ENCODE assay signal across 11 mouse cellular contexts in genomic region chr10:91888537-91888936, GRCm38 (mm10).
A peak's percentile ranks its signal among the peaks of the same experiment; 100 is the strongest.
DNase-seq lines count a peak whose midpoint lies in the region; ATAC-seq lines count a peak whose summit lies in the region.
"Had no signal": no experiment of that assay in that cellular context is flagged by ENCODE, and none has a peak within 500 bp of the region (broad histone marks: within the 10 kb centered on the region; RNA-seq: fewer than 3 reads in every experiment).

No protein-coding gene starts in this region.

- no peaks in the 10 kb centered on the region for H3K9me3 ChIP-seq in hindbrain, embryonic 15.5 days
- H3K9me3 ChIP-seq in hindbrain, embryonic 10.5 days: no peaks in the 10 kb centered on the region
- H3K9me3 ChIP-seq: heart, embryonic 15.5 days; limb, embryonic 12.5 days; midbrain, embryonic 12.5 days had no signal

- no peak overlapping the region for H3K4me3 ChIP-seq in hindbrain, embryonic 15.5 days
- no peak overlapping the region for H3K4me3 ChIP-seq in hindbrain, embryonic 10.5 days
- H3K4me3 ChIP-seq: heart, embryonic 15.5 days; limb, embryonic 12.5 days; midbrain, embryonic 12.5 days had no signal

- no peaks in the 10 kb centered on the region for H3K36me3 ChIP-seq in hindbrain, embryonic 15.5 days
- no peaks in the 10 kb centered on the region for H3K36me3 ChIP-seq in hindbrain, embryonic 10.5 days
- H3K36me3 ChIP-seq: heart, embryonic 15.5 days; limb, embryonic 12.5 days; midbrain, embryonic 12.5 days had no signal

- no peak overlapping the region for H3K27ac ChIP-seq in hindbrain, embryonic 15.5 days (replicated peaks)
- no peak overlapping the region for H3K27ac ChIP-seq in hindbrain, embryonic 10.5 days
- H3K27ac ChIP-seq: heart, embryonic 15.5 days; limb, embryonic 12.5 days; midbrain, embryonic 12.5 days had no signal

- DNase-seq in hindbrain, embryonic 10.5 days (ENCODE audit: low spot score): no peak
- peak; percentile 57 to 62 for DNase-seq in layer of hippocampus, postnatal 10 days (ENCODE audit: low spot score in 2 of 2)
- DNase-seq in right cerebral cortex, postnatal 25 days: peak; percentile 62
- DNase-seq in ovary, postnatal 10 days (ENCODE audit: low spot score): no peak
- DNase-seq in T-cell, adult 2 months (ENCODE audit: low spot score): no peak
- no peak for DNase-seq in lung, postnatal 25 days (ENCODE audit: low spot score)

- H3K9ac ChIP-seq in hindbrain, embryonic 15.5 days: no peak overlapping the region
- H3K9ac ChIP-seq: heart, embryonic 15.5 days; limb, embryonic 12.5 days; midbrain, embryonic 12.5 days had no signal

- WGBS in hindbrain, embryonic 15.5 days: 53% methylated on average over 4 of the region's 4 CpGs
- WGBS in hindbrain, embryonic 10.5 days: 86% methylated on average over 4 of the region's 4 CpGs

- H3K27me3 ChIP-seq in hindbrain, embryonic 15.5 days: no peaks in the 10 kb centered on the region
- H3K27me3 ChIP-seq in hindbrain, embryonic 10.5 days (ENCODE audit: insufficient read depth, poor library complexity, severe bottlenecking): no peaks in the 10 kb centered on the region
- H3K27me3 ChIP-seq: heart, embryonic 15.5 days; limb, embryonic 12.5 days; midbrain, embryonic 12.5 days had no signal

- no peaks in the 10 kb centered on the region for H3K4me1 ChIP-seq in hindbrain, embryonic 15.5 days (replicated peaks)
- H3K4me1 ChIP-seq in hindbrain, embryonic 10.5 days (replicated peaks): peaks cover 8% of the 10 kb centered on the region; the same call in 1 of the 2 replicates
- H3K4me1 ChIP-seq: heart, embryonic 15.5 days; limb, embryonic 12.5 days; midbrain, embryonic 12.5 days had no signal

- no peak overlapping the region for H3K4me2 ChIP-seq in hindbrain, embryonic 15.5 days
- H3K4me2 ChIP-seq: heart, embryonic 15.5 days; limb, embryonic 12.5 days; midbrain, embryonic 12.5 days had no signal

- ATAC-seq in hindbrain, embryonic 15.5 days (ENCODE audit: low FRiP score, low read depth): peak; percentile 75
- ATAC-seq in frontal cortex, adult (ENCODE audit: low TSS enrichment): peak; percentile 93

Comparison
In these comparisons a context has a peak if more than half of its experiments do, and no peak if none do; other contexts are left out.
1. DNase-seq: peak in layer of hippocampus, postnatal 10 days (2 of 2) and right cerebral cortex, postnatal 25 days (single experiment); none in hindbrain, embryonic 10.5 days (single experiment), ovary, postnatal 10 days (single experiment), T-cell, adult 2 months (single experiment) and lung, postnatal 25 days (single experiment).